Mouse (Mus musculus): ENCODE results near the gene Mfsd4a.
A peak's percentile ranks its signal among the peaks of the same experiment; 100 is the strongest.

The Mfsd4a gene

DNA sequence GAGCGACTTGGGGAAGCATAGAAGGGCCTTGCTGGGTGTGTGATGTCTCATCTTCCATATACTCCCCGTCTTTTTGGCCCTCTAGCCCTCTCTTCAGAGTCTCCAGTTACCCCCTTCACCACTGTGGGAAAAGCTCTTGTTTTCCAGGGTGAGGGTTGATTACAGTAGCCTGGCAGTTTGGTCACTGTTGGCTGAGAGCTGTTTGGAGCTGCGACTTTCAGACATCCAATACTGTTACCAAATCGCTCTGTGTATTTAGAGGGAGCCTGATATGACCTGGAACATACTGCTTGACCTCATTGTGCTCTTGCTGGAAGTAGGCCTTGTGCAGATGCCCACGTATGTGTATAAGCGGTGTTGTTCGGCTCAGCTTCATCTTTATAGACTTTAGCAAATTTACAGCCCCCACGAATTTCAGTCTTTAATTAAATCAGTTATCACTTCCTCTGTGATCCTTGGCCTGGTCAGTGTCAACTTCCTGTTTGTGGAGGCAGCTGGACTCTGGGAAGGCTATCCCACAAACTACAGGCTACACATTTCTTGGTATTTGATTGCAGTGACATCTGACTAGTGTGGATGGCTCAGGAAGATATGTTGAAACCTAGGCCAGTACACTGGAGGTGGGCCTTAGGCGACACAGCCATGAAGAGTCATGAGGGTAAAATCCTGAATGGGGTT is 77.6 kb downstream of the Mfsd4a start:
- DNase-seq (ENCODE audit: low read depth, low spot score): no peak

DNA sequence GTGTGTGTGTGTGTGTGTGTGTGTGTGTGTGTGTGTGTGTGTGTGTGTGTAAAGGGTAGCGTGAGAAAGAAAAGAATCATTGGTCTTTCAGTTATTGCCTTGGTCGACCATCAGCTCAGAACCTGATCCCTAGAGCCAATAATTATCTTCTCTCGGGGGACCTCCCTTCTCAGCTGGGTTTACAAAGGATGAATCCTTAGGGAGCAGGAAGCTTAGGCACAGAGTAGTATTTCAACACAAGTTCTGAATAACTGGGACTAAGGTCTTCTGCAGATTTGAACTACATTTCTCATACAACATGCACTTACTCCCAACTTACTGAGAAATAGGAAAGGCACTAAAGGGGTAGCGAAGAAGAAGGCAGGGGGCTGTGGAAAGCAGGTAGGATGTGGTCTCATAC is 78.4 kb downstream of the Mfsd4a start:
- no peak for DNase-seq (ENCODE audit: low read depth, low spot score)

- DNase-seq (ENCODE audit: low read depth, low spot score): no peak
Measured at GRCm38 (mm10) chr1:131987432-131987831, 80.4 kb downstream of the Mfsd4a start.

- no peak for DNase-seq (ENCODE audit: low read depth, low spot score)
Measured at GRCm38 (mm10) chr1:131983806-131984205, 84.1 kb downstream of the Mfsd4a start.

DNA sequence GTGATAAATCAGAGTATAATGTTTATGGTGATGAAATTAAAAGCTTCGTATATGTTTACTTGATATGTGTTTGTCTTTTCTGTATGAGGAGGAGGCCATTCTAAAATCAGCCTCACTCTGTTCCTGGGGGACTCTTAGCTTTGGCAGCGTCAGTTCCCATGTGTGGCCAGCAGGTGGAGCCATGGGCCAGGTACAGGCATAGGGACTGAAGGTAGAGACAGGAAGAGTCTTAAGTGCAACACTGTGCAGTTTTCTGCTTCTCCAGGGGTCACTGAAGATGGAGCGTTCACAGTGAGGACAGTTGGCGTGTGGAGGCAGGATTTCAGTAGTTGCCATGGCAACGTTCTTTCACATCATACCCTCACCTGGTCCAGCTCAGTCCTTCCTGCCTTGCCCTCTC is 85.0 kb downstream of the Mfsd4a start:
- peak; percentile 90 for DNase-seq (ENCODE audit: low read depth, low spot score)

DNA sequence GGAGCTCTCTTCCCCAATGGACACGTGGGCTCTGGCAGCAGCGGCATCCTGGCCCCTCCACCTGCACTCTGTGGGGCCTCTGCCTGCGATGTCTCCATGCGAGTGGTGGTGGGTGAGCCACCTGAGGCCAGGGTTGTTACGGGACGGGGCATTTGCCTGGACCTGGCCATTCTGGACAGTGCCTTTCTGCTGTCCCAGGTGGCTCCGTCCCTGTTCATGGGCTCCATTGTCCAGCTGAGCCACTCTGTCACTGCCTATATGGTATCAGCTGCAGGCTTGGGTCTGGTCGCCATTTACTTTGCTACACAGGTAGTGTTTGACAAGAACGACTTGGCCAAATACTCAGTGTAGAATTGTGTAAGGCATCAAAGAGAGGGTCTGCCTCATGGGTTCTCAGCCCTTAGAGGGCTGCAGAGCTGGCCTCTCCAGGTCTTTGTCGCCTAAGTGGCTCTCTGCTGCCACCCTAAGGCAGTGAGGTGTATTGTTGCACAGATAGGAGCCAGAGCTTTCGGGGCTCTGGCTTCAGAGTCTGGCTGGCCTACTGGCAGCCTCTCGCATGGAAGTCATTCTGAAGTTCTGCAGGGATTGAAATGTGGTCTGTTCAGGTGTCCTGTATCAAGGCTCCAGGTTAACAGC is 86.4 kb downstream of the Mfsd4a start:
- DNase-seq (ENCODE audit: low read depth, low spot score): peak; percentile 83

- DNase-seq (ENCODE audit: low read depth, low spot score): no peak
Measured at GRCm38 (mm10) chr1:131980471-131980870, 87.4 kb downstream of the Mfsd4a start.

DNA sequence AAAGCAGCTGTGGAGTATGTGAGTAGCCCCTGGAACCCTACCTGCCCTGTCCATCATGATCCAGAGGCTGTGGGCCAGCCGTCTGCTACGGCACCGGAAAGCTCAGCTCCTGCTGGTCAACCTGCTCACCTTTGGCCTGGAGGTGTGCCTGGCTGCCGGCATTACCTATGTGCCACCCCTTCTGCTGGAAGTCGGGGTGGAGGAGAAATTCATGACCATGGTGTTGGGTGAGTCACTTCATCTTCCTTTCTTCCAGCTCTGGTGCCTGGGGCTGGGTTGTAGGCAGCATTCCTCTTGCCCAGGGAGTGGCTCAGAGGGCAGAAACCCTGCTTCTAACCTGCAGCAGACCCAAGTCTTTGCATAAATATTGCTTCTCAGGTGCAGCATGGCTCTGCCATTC is 91.0 kb downstream of the Mfsd4a start:
- no peak for DNase-seq (ENCODE audit: low read depth, low spot score)

- no peak for DNase-seq (ENCODE audit: low read depth, low spot score)
Measured at GRCm38 (mm10) chr1:131973991-131974390, 93.9 kb downstream of the Mfsd4a start.

All from CD4-positive, CD25-positive, alpha-beta regulatory T cell, adult 2 months (primary cell).